In the genomic region with DNA sequence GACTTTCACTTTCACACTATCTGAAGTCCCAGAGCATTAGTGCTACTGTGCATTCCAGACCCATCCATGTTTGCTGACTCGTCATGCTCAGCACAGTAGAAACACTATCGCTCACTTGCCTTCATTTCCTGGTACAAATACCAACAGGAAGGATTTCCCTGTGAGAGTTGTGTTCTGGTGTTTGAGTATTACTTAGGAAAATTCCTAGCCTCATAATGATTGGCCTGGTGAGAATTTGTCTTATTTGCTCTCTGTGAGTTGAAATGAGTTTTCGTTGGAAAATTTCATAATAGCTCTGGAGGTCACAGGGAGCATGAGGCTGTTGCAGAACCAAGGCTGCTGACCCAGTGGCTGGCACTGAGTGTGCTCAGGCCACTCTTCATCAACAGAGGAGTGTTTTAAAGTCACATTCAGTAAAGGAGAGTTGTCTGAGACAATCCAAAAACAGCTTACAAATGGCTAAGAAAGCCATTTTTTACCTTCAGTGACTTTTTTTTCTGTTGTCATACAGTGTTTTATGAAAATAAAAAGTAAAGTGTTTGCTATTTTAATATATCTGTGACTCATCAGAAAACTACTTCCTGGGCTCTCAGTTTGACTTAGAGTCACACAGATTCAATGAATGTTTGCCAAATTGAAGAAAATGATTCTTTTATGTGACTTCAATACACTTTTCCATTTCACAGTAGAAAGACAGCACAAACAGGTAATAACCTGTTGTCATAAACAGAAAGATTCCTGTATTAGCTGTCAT, we compare ENCODE assay signal across 13 mouse cellular contexts.
DNase-seq lines count a peak whose midpoint lies in the region; ATAC-seq and TF ChIP-seq lines count a peak whose summit lies in the region.
"Had no signal": no experiment of that assay in that cellular context is flagged by ENCODE, and none has a peak within 500 bp of the region (broad histone marks: within the 10 kb centered on the region; RNA-seq: fewer than 3 reads in every experiment).

No protein-coding gene starts in this region.

- in situ Hi-C loops in CH12.LX (cut with MboI; ENCODE audit: low pct_ligation_motif_present, low pct_unique_long_range_greater_than_20kb, low sequenced_read_pairs) = no loop called here

- no peak for TF ChIP-seq POLR2A in CH12.LX (IDR thresholded peaks at IDR 0.05; ENCODE audit: low read depth, low read length)

- H3K9ac ChIP-seq in kidney, postnatal 0 days (ENCODE audit: low read depth, low read length) = no peak overlapping the region
- no peak overlapping the region for H3K9ac ChIP-seq in kidney, embryonic 14.5 days (ENCODE audit: low read depth, low read length)
- H3K9ac ChIP-seq in CH12.LX (ENCODE audit: insufficient read depth, low read depth) = no peak overlapping the region
- H3K9ac ChIP-seq: lung, embryonic 15.5 days; neural tube, embryonic 12.5 days had no signal

- no peak overlapping the region for H3K4me3 ChIP-seq in kidney, postnatal 0 days (replicated peaks; ENCODE audit: low read depth, low read length)
- H3K4me3 ChIP-seq in kidney, embryonic 14.5 days (ENCODE audit: low read length) = no peak overlapping the region
- H3K4me3 ChIP-seq in CH12.LX (replicated peaks in 1 of 3; ENCODE audit: low read depth in 2 of 3, low read length in 2 of 3, poor library complexity in 1 of 3) = no peak overlapping the region
- H3K4me3 ChIP-seq: left cerebral cortex, adult 2 months; lung, embryonic 15.5 days; neural tube, embryonic 12.5 days had no signal

- no peak overlapping the region for H3K27ac ChIP-seq in kidney, postnatal 0 days
- H3K27ac ChIP-seq in kidney, embryonic 14.5 days (ENCODE audit: low read depth, low read length) = no peak overlapping the region
- H3K27ac ChIP-seq in CH12.LX (ENCODE audit: insufficient read depth, low read depth) = no peak overlapping the region
- H3K27ac ChIP-seq: left cerebral cortex, adult 2 months; lung, embryonic 15.5 days; neural tube, embryonic 12.5 days had no signal

- H3K4me1 ChIP-seq in kidney, postnatal 0 days (replicated peaks; ENCODE audit: insufficient read depth, low read length) = no peaks in the 10 kb centered on the region
- no peaks in the 10 kb centered on the region for H3K4me1 ChIP-seq in kidney, embryonic 14.5 days (ENCODE audit: control insufficient read depth, insufficient read depth, low read length)
- H3K4me1 ChIP-seq in CH12.LX (ENCODE audit: control insufficient read depth in 1 of 2, insufficient read depth in 2 of 2) = peaks cover 0 to 15% of the 10 kb centered on the region in 2 experiments; a peak in 2 of 4 replicates
- H3K4me1 ChIP-seq: neural tube, embryonic 12.5 days had no signal

- H3K79me2 ChIP-seq in CH12.LX (replicated peaks; ENCODE audit: control insufficient read depth, extremely low read depth, insufficient read depth, poor library complexity, severe bottlenecking) = no peaks in the 10 kb centered on the region

- no peak for TF ChIP-seq RAD21 in CH12.LX (IDR thresholded peaks at IDR 0.05; ENCODE audit: low read depth, low read length)

- H3K36me3 ChIP-seq in kidney, postnatal 0 days (ENCODE audit: insufficient read depth, low read length) = no peaks in the 10 kb centered on the region
- no peaks in the 10 kb centered on the region for H3K36me3 ChIP-seq in kidney, embryonic 14.5 days (ENCODE audit: control insufficient read depth, insufficient read depth, low read length)
- H3K36me3 ChIP-seq in CH12.LX (replicated peaks in 1 of 2; ENCODE audit: control insufficient read depth in 1 of 2, insufficient read depth in 1 of 2, low read length in 1 of 2) = no peaks in the 10 kb centered on the region
- H3K36me3 ChIP-seq: lung, embryonic 15.5 days; neural tube, embryonic 12.5 days had no signal

- no peaks in the 10 kb centered on the region for H3K27me3 ChIP-seq in kidney, postnatal 0 days (ENCODE audit: insufficient read depth, low read length)
- H3K27me3 ChIP-seq in kidney, embryonic 14.5 days (ENCODE audit: control insufficient read depth, insufficient read depth, low read length) = no peaks in the 10 kb centered on the region
- no peaks in the 10 kb centered on the region for H3K27me3 ChIP-seq in CH12.LX (replicated peaks)
- H3K27me3 ChIP-seq: lung, embryonic 15.5 days; neural tube, embryonic 12.5 days had no signal

- DNase-seq in kidney, postnatal 0 days (ENCODE audit: low spot score) = peak; percentile 31
- no peak for DNase-seq in CH12.LX (ENCODE audit: extremely low read depth)
- peak; percentile 60 to 75 for DNase-seq in adrenal gland, postnatal 36 days
- DNase-seq in lung, postnatal 36 days = peak; percentile 74
- no peak for DNase-seq in retina, postnatal 1 day
- DNase-seq: heart, postnatal 4 days; kidney, adult 18-20 months; right cerebral cortex, postnatal 14 days had no signal

- 66% methylated on average over 3 of the region's 3 CpGs for WGBS in kidney, postnatal 0 days
- 73% methylated on average over 3 of the region's 3 CpGs for WGBS in kidney, embryonic 14.5 days

- no peak for ATAC-seq in kidney, postnatal 0 days (replicated peaks; ENCODE audit: low FRiP score, low read depth)
- no peak for ATAC-seq in kidney, embryonic 14.5 days (ENCODE audit: low FRiP score, low TSS enrichment)
- ATAC-seq in monocyte, adult 5-6 weeks (replicated peaks; ENCODE audit: insufficient number of reproducible peaks, low FRiP score, low TSS enrichment, poor library complexity, severe bottlenecking) = no peak

- no peak for TF ChIP-seq CTCF in kidney, postnatal 0 days (IDR thresholded peaks at IDR 0.05; ENCODE audit: low read depth)
- no peak for TF ChIP-seq CTCF in CH12.LX (conservative IDR thresholded peaks at IDR 0.05 in 1 of 2, IDR thresholded peaks at IDR 0.05 in 1 of 2; ENCODE audit: low read depth in 2 of 2, low read length in 2 of 2)

- dilution Hi-C loops in CH12.LX (cut with MboI; ENCODE audit: extremely low pct_ligation_motif_present, extremely low pct_unique_long_range_greater_than_20kb, low sequenced_read_pairs) = no loop called here

- H3K4me2 ChIP-seq in kidney, postnatal 0 days (ENCODE audit: low read length) = no peak overlapping the region
- H3K4me2 ChIP-seq in kidney, embryonic 14.5 days (replicated peaks; ENCODE audit: low read depth, low read length) = no peak overlapping the region
- H3K4me2 ChIP-seq in CH12.LX (ENCODE audit: insufficient read depth, low read depth, poor library complexity, severe bottlenecking) = no peak overlapping the region
- H3K4me2 ChIP-seq: lung, embryonic 15.5 days; neural tube, embryonic 12.5 days had no signal

- no peaks in the 10 kb centered on the region for H3K9me3 ChIP-seq in kidney, postnatal 0 days (replicated peaks; ENCODE audit: low read length)
- H3K9me3 ChIP-seq in kidney, embryonic 14.5 days (ENCODE audit: control insufficient read depth, low read length) = no peaks in the 10 kb centered on the region
- no peaks in the 10 kb centered on the region for H3K9me3 ChIP-seq in CH12.LX (replicated peaks; ENCODE audit: low read length)
- H3K9me3 ChIP-seq: lung, embryonic 15.5 days; neural tube, embryonic 12.5 days had no signal

- no peak for TF ChIP-seq EP300 in CH12.LX (IDR thresholded peaks at IDR 0.05; ENCODE audit: low read length)

TF ChIP-seq in CH12.LX, 34 proteins besides CTCF, POLR2A, EP300 and RAD21:
- 0 out of 2 replicates have a peak, but pooled peaks have one; percentile 20 for TF ChIP-seq MAFK (IDR thresholded peaks at IDR 0.05; ENCODE audit: insufficient replicate concordance, low read length)
- no peak for TF ChIP-seq UBTF (IDR thresholded peaks at IDR 0.05; ENCODE audit: low read depth, low read length)

Comparison
In these comparisons a context has a peak if more than half of its experiments do, and no peak if none do; other contexts are left out.
1. DNase-seq: peak in kidney, postnatal 0 days (single experiment), adrenal gland, postnatal 36 days (2 of 2) and lung, postnatal 36 days (single experiment); none in CH12.LX (single experiment) and retina, postnatal 1 day (single experiment).